Mouse (Mus musculus): ENCODE measurements around the gene Ift81.

The Ift81 gene

DNA sequence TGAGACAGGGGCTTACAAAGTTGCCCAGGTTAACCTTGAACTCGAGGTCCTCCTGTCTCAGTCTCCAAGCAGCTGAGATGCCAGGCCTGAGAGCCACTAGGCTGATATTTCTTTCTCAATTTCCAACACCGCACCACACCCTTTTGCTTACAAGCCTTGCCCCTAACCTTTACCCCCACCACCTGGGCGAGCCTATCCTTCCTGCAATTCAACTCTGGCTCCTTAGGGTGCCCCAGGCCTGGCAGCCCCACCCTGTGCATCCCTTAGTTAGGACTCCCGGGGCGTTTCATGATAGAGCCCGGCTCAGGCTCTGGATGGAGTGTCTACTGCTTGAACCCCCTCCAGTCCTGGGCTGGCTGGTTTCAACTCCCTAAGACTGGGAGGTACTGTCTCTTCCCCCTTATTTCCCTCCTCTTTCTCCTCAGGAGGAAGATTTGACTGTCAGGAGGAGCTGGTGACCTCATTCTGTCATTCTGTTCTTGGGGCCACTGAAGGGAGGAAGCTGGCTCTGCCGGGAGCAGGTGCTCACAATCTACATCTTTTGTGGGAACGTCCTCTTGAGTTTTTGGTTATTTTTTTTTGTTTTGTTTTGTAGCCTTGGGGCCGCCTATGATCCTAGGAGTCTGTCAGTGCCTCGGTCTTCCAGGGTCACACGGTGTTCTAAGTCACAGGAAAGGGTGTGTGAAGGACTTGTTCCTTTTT lies 98.1 kb downstream of the Ift81 start:
- DNase-seq (ENCODE audit: low spot score in 2 of 2) = no peak

- no peak for DNase-seq (ENCODE audit: low spot score in 2 of 2)
These were observed 100.2 kb downstream of the Ift81 start for GRCm38 (mm10) chr5:122514127-122514521.

DNA sequence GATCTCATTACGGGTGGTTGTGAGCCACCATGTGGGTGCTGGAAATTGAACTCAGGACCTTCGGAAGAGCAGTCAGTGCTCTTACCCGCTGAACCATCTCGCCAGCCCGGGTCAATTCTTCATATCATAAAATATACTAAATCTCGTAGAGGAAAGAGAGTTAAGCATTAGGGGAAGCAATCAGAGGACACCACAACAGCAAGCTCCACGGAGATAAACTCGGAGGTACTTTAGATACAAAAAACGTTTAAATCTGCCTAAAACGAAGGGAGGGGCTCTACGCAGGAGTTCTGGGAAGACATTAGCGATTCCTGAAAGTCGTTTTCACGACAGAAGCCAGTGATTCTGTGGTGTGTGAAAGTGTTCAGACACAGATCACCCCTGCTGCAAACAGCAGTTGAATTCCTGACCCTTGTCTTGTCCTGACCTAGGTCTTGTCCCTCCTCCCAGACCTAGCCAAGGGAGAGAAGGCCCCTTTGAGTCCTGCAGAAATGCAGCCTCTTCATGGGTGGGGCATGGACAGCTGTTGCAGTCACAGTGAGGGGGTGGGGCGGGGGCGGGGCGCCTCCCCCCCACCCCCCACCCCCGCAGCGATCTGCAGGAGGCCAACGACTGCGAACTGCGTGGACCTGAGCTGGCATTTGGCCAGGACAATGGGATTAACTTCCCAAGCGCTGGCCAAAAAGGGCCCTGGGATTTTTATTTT lies 100.7 kb downstream of the Ift81 start:
- DNase-seq (ENCODE audit: low spot score in 2 of 2) = no peak

DNA sequence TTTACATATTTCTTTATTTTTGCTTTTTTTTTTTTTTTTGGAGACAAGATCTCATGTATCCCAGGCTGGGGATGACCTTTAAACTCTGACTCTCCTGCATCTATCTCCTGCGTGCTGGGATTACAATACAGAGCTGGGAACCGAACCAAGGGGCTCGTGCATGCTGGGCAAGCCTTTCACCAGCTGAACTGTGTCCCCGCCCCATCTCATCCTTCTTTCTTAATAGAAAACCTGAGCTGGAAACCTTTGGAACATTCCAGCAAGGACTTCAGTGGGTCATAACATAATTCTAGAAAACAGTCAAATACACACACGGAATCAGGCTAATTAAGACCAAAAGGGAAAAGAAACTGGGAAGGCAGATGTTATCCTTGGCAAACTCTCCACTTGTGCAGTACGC lies 102.3 kb downstream of the Ift81 start:
- DNase-seq (ENCODE audit: low spot score in 2 of 2) = no peak

DNA sequence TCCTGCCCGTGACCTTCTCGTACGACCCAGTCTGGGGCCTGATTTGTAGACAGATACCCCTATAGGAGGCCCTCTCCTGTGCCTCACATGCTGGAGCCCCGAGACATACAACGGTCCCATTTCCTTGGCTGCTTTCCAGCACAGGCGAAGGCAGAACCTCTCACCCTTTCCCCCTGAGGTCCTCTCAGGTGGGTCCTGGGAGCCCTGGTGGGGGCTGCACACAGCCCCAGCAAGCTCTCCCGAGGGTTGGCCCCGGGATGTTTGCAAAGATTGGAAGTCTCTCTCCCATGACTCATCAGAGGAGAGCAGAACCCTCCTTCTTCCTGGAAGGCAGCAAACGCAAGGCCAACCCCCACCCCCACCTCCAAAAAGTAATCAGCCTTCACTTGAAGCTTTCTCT lies 102.9 kb downstream of the Ift81 start:
- no peak for DNase-seq (ENCODE audit: low spot score in 2 of 2)

- DNase-seq (ENCODE audit: low spot score in 2 of 2) = no peak
These were observed 103.6 kb downstream of the Ift81 start for GRCm38 (mm10) chr5:122510651-122511157.

DNA sequence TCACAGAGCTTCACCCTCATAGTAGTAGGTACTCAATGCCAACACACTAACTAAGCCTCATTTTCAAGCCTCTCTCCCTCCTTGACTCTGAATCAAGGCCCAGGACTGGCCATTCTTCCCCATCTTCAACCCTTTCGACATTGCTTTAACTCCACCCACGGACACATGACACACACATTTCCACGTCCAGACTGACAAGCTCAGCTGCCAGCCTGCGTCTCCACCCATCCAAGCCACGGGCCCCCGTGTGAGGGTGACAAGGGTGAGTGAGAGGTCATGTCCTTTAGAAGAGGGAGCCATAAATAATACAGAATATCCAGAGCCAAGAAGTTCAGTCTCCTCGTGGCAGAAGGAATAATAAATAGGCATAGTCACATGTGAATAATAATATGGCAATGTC lies 104.7 kb downstream of the Ift81 start:
- DNase-seq (ENCODE audit: low spot score in 2 of 2) = no peak

GRCm38 (mm10) chr5:122508861-122509306 lies 105.4 kb downstream of the Ift81 start:
- DNase-seq (ENCODE audit: low spot score in 2 of 2) = no peak

GRCm38 (mm10) chr5:122507396-122507795 lies 106.9 kb downstream of the Ift81 start:
- no peak for DNase-seq (ENCODE audit: low spot score in 2 of 2)

- no peak for DNase-seq (ENCODE audit: low spot score in 2 of 2)
These were observed 107.9 kb downstream of the Ift81 start for GRCm38 (mm10) chr5:122506462-122506861.

DNA sequence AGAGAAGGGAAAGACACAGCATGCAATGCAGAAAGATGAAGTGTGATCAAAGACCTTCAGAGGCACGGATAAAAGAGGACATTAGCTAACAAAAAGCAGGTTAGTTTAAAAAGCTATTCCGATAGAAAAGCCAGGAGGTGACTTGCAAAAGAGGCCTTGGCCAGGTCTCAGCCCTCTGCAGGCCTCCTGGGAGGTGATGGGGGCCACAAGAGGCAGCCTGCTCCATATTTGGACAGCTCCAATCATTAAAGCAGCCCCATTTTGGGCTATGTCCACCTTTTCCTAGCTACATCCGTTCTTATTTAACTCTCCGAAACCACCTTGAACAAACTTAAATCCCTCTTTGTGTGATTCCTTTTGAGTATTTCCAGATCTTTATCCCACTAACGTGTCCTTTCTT lies 108.8 kb downstream of the Ift81 start:
- DNase-seq (ENCODE audit: low spot score in 2 of 2) = no peak

DNA sequence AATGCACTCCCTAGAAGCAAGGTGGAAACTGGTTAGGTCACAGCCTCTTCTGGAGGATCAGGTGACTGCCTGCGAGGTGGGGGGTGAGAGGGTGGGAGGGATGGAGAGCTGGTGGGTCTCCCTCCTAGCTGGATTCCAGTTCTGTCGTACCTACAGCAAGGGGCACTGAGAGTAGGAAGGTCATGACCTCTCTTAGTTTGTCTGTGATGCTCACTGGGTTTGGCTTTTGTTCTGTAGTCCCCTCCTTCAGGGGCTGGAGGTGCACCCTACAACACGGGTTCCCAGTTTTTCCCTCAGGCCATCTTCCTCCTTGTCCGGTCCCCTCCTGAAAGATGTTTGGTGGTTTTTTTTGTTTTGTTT lies 110.6 kb downstream of the Ift81 start:
- DNase-seq (ENCODE audit: low spot score in 2 of 2) = no peak

- DNase-seq (ENCODE audit: low spot score in 2 of 2) = no peak
These were observed 111.1 kb downstream of the Ift81 start for GRCm38 (mm10) chr5:122503015-122503759.

DNA sequence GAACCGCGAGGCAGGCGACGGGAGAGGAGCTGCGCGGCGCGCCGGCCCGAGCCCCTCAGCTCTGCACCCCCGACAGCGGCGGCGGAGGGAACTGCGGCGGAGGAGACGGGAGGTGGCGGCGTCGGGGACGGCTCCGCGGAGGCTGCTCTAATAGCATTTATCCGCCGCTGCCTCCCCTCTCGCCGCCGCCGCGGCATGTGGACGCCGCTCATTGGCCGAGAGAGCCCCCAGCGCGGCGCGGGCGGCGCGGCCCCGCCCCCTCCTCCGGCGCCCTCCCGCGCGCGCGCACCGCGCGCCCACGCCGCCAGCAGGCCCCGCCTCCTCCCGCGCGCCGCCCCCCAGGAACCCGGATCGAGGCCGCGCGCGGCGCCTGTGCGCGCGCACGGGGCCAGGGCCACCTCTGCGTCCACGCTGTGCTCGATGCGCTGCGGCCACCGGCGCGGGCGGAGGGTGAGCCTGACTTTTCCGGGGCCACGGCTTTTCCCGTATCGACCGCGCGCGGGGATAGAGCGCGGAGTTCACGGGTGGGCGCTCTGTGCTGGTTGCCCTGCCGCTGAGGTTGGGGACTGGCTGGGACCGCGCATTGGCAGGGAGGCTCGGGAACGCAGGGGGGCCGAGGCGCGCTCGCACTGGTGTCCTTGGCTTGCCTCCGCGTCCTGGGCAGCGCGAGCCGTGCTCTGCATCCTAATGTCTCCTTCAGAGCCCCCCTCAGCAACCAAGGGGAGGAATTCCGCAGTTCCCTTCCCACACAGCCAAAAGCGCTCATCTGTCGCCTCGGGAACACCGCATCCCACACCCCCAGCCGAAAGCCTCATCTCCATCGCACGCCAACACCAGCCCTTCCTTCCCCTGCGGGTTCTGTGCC lies 112.0 kb downstream of the Ift81 start, which contains the start of gene Atp2a2:
Gene Atp2a2, minus strand, starts transcription at position 149 of the 865 bp plus-strand sequence.
- DNase-seq (ENCODE audit: low spot score in 2 of 2) = peak; percentile 84 to 88

DNA sequence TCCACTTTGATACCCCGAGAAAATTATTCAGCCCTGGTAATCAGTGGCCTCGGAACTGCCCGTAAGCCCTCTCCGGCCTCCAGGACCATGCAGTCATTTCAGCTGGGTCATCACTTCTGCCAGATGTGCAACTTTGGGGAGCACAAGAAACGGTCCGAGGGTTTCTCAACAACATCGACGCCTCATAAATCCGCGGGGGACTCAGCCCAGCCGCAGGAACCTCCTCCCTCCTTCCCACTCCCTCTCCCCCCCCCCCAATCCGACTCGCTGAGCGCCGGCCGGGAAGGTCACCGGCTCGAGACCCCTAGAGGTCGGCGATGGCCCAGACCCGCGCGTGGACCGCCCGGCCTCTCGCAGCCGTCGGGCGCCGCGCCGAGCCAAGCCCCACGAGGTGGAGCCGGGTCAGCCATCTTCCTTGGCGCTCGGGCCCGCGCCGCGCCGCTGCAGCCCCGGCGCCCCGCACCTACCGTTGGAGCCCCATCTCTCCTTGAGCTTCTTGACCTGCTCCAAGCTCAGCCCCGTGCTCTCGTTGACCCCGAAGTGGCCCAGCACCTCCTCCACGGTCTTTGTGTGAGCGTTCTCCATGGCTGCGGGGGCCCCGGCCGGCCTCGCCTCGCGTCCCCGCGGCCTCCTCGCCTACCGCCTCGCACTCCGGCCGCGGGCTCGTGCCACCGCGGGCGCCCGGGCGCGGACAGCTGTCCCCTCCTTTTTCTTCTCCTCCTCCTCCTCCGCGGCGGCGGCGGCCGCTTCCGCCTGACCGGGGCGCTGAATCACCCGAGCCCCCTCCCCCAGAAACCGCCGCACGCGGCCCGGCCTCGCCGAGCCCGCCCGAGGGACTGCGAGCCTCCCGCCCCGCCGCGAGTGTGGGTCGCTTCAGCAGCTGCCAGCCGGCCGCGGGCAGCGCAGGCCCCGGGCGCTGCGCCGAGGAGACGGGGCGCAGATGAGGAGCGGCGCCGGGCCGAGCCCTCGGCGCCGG lies 112.9 kb downstream of the Ift81 start:
- peak; percentile 34 to 55 for DNase-seq (ENCODE audit: low spot score in 2 of 2)

DNA sequence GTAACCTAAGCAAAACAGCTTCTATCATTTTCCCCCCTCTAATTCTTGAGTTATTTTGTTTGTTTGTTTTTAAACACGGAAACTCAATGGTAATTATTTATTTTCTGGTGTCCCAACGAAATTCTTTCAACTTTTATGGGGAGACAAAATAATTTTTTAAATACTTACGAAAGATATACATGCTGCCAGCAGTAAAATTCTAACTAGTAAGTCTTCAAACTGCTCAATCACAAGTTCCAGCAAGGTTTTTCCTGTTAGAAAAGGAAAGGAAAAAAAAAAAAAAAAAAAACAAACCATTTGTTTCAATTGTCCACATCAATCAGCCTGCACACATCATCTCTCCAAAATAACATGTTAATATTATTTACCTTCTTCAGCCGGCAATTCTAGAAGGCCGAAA lies 113.8 kb downstream of the Ift81 start:
- no peak for DNase-seq (ENCODE audit: low spot score in 2 of 2)
